Mouse (Mus musculus): Measurements from ENCODE around the gene Ebf1. TPM values are rescaled to one million over a fixed set of nuclear protein-coding genes. Genes with fewer than 3 reads are reported as not detected.

Gene Ebf1
- total and polyA plus RNA-seq, 3 experiments: 0.04 TPM; not detected in 2

DNA sequence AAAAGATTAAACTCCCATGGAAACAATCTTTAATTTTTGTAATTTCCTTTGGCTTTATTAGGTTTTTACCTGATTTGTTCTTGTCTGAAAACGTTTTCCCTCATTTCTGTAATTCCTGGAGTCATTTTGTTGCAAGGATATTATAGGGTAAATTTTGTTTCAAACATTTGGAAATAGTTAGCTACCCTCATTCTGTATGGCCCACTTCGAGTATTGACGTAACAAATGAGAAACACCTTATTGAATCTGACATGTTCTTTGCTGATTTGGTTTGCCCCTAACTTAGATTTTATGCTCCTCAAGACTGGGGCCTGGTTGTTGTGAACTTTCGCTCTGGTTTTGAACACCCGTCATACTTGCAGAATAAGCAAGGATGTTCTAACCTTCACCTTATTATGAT is 120.9 kb downstream of the Ebf1 start:
- no peak overlapping the region for H3K4me3 ChIP-seq (ENCODE audit: control insufficient read depth in 1 of 2, insufficient read depth in 1 of 2, low read depth in 2 of 2, low read length in 2 of 2)
- no peaks in the 10 kb centered on the region for H3K36me3 ChIP-seq (ENCODE audit: control insufficient read depth in 1 of 2, insufficient read depth in 2 of 2, low read length in 2 of 2)
- H3K9me3 ChIP-seq (replicated peaks; ENCODE audit: insufficient read depth, low read length): no peaks in the 10 kb centered on the region
- H3K79me2 ChIP-seq (ENCODE audit: control insufficient read depth, insufficient read depth, low read length, poor library complexity): no peaks in the 10 kb centered on the region
- no peaks in the 10 kb centered on the region for H3K27me3 ChIP-seq (ENCODE audit: control insufficient read depth in 1 of 2, insufficient read depth in 2 of 2, low read length in 2 of 2)
- H3K27ac ChIP-seq (ENCODE audit: control insufficient read depth, low read depth, low read length): no peak overlapping the region
- DNase-seq (ENCODE audit: low read depth, low spot score): no peak
- H3K9ac ChIP-seq (ENCODE audit: control insufficient read depth, low read depth, low read length, poor library complexity, severe bottlenecking): no peak overlapping the region
- H3K4me1 ChIP-seq (ENCODE audit: control insufficient read depth in 1 of 2, insufficient read depth in 2 of 2, low read length in 2 of 2): no peaks in the 10 kb centered on the region
- TF ChIP-seq MAFK (IDR thresholded peaks at IDR 0.05; ENCODE audit: borderline replicate concordance, low read depth, low read length) (no peak), KAT2A (conservative IDR thresholded peaks at IDR 0.05; ENCODE audit: low read depth, low read length) (no peak), USF1 (IDR thresholded peaks at IDR 0.05; ENCODE audit: low read depth, low read length) (no peak), MYC (IDR thresholded peaks at IDR 0.05; ENCODE audit: low read depth, low read length) (no peak), SIN3A (IDR thresholded peaks at IDR 0.05; ENCODE audit: low read length) (no peak), ZC3H11A (IDR thresholded peaks at IDR 0.05; ENCODE audit: low read depth, low read length) (no peak), RCOR1 (IDR thresholded peaks at IDR 0.05; ENCODE audit: low read depth, low read length) (no peak), GATA1 (IDR thresholded peaks at IDR 0.05; ENCODE audit: low read depth, low read length) (no peak), HCFC1 (IDR thresholded peaks at IDR 0.05; ENCODE audit: low read depth, low read length) (no peak), E2F4 (IDR thresholded peaks at IDR 0.05; ENCODE audit: borderline replicate concordance, low read depth, low read length) (no peak), TAL1 (IDR thresholded peaks at IDR 0.05; ENCODE audit: low read length) (no peak), ZNF384 (IDR thresholded peaks at IDR 0.05; ENCODE audit: low read depth, low read length) (no peak), CHD1 (IDR thresholded peaks at IDR 0.05; ENCODE audit: low read depth, low read length) (no peak)

GRCm38 (mm10) chr11:44738820-44739219 is 121.7 kb downstream of the Ebf1 start:
- Histone ChIP-seq H3K4me3 (ENCODE audit: control insufficient read depth in 1 of 2, insufficient read depth in 1 of 2, low read depth in 2 of 2, low read length in 2 of 2) (no peak overlapping the region), H3K36me3 (ENCODE audit: control insufficient read depth in 1 of 2, insufficient read depth in 2 of 2, low read length in 2 of 2) (no peaks in the 10 kb centered on the region), H3K27me3 (ENCODE audit: control insufficient read depth in 1 of 2, insufficient read depth in 2 of 2, low read length in 2 of 2) (no peaks in the 10 kb centered on the region), H3K9me3 (replicated peaks; ENCODE audit: insufficient read depth, low read length) (no peaks in the 10 kb centered on the region), H3K4me1 (ENCODE audit: control insufficient read depth in 1 of 2, insufficient read depth in 2 of 2, low read length in 2 of 2) (no peaks in the 10 kb centered on the region), H3K27ac (ENCODE audit: control insufficient read depth, low read depth, low read length) (no peak overlapping the region), H3K9ac (ENCODE audit: control insufficient read depth, low read depth, low read length, poor library complexity, severe bottlenecking) (no peak overlapping the region), H3K79me2 (ENCODE audit: control insufficient read depth, insufficient read depth, low read length, poor library complexity) (no peaks in the 10 kb centered on the region)
- DNase-seq (ENCODE audit: low read depth, low spot score): no peak
- TF ChIP-seq HCFC1 (IDR thresholded peaks at IDR 0.05; ENCODE audit: low read depth, low read length): no peak
- no peak for TF ChIP-seq RAD21 (IDR thresholded peaks at IDR 0.05; ENCODE audit: low read depth, low read length)
- no peak for TF ChIP-seq NRF1 (IDR thresholded peaks at IDR 0.05; ENCODE audit: insufficient read depth, low read depth, low read length, poor library complexity, severe bottlenecking)
- TF ChIP-seq ZKSCAN1 (IDR thresholded peaks at IDR 0.05; ENCODE audit: low read depth, low read length): no peak

Measured in MEL (cell line).